Mouse (Mus musculus) megakaryocyte, embryonic 14.5 days (primary cell): Measurements from ENCODE around the gene Pde4d.

Experiments used
- FLI1 ChIP-seq: IDR thresholded peaks from 2 replicates; pipeline ENCODE4 v1.6.1; 2012; ENCODE audit warnings: low read length, inconsistent platforms, mixed read lengths
- GATA1 ChIP-seq: IDR thresholded peaks from 3 replicates; pipeline ENCODE4 v1.6.1; 2012; ENCODE audit warnings: mixed read lengths, low read length, inconsistent platforms, borderline replicate concordance

DNA sequence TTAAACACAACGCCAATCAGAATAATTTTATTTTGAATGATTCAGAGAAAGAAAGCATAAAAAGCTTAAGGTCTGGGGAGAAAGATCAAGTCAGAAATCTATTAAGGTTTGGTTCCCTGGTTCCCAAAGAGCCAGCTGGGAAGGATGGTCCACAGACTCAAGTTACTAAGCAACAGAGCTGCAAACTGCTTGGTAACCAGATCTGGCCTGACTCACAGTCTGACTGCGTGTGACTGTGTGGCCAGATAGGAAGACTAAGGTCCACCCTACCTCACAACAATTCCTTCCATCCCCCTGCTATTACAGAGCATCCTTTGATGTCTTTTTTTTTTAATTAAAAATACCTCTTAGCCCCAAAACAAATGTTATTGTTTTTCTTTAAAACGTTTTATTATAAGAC lies 818.5 kb downstream of the Pde4d start:
- TF ChIP-seq GATA1 (no peak), FLI1 (no peak)
